Mouse (Mus musculus): ENCODE measurements around the gene Fuca2.
"Not testable (repeated sequence)": the region's sequence is repeated elsewhere in the genome, so short reads cannot be mapped to it uniquely, and the experiment has no call there.

Fuca2 gene

GRCm38 (mm10) chr10:13499331-13499730 is at the start of gene Fuca2:
Gene Fuca2 (plus strand): TSS chr10:13499540.
- DNase-seq (ENCODE audit: low read depth, low spot score): no peak

DNA sequence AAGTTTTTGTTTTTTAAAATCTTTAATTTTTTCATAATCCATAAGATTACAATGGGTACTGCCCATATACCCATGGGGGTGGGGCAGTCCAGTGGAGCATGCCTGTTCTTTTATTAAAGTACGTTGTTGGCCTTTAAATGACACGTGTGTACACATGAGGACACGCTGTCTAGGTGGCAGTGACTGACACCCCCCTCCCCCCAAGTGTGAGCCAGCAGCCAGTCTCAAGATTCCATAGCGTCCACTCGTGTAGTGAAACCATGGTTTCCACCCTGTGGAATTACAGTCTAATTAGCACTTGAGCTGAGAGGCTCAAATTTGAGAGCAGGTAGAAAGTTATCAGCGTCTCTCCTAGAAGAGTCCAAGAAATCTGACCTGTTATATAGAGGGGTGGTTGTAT is 47.7 kb upstream of the Fuca2 start:
- no peak for DNase-seq (ENCODE audit: low read depth, low spot score)

DNA sequence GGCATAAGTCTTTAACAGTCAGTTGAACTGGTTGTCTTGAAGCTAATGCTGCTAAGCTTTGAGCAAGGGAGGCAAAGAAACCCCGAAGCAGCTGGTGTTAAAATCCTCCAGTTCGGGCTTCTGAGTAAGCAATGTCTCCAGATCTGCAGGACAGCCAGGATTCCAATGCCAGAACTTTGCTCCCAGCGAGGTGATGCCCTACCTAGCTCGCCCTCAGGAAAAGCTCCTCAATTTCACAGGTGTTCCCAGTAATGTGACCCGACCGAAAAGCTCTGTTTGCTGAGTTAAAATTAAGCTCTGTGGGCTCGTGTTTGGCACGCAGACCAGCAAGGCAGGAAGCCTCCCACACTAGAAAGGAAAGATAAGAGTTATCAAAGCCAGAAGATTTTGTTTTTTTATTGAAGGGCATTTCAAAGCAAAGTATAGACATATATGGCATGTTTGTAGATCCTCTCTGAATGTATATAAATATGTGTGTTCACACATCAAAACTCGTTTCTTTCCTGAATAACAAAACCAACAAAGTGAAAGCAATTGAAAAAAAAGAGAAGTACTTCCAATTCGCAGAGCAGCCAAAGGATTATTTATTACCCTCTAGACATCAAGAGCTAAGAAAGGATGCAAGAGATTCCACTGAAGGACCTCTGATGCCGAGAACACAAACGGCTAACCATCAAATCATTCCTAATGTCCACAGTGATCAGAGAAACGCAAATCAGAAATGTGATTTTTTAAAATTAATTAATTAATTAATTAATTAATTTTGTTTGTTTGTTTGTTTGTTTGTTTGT is 45.9 kb upstream of the Fuca2 start:
- no peak for DNase-seq (ENCODE audit: low read depth, low spot score)

DNA sequence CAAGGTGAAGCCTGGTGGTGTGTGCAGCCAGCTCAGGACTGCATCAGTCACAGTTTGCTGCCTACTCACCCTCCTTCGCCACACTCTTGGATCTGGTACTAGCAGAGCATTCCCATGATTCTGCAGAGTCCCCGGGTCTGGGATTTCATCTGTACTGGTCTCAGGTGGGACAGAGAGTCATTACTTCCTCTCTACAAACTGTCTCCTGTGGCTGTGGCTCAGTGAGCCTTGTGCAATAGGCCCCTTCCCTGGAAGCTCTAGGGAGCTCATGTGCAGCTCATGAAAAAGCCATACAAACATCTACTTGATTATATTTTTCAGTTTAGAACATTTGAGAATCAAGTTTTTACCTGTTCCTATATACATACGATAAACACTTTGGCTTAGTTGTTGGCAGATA is 35.0 kb upstream of the Fuca2 start:
- not testable (repeated sequence) for DNase-seq (ENCODE audit: low read depth, low spot score)

GRCm38 (mm10) chr10:13466925-13467324 is 32.4 kb upstream of the Fuca2 start:
- no peak for DNase-seq (ENCODE audit: low read depth, low spot score)

GRCm38 (mm10) chr10:13468025-13468529 is 31.3 kb upstream of the Fuca2 start:
- not testable (repeated sequence) for DNase-seq (ENCODE audit: low read depth, low spot score)

GRCm38 (mm10) chr10:13470236-13470635 is 29.1 kb upstream of the Fuca2 start:
- DNase-seq (ENCODE audit: low read depth, low spot score): no peak

GRCm38 (mm10) chr10:13473287-13473832 is 26.0 kb upstream of the Fuca2 start:
- DNase-seq (ENCODE audit: low read depth, low spot score): no peak

DNA sequence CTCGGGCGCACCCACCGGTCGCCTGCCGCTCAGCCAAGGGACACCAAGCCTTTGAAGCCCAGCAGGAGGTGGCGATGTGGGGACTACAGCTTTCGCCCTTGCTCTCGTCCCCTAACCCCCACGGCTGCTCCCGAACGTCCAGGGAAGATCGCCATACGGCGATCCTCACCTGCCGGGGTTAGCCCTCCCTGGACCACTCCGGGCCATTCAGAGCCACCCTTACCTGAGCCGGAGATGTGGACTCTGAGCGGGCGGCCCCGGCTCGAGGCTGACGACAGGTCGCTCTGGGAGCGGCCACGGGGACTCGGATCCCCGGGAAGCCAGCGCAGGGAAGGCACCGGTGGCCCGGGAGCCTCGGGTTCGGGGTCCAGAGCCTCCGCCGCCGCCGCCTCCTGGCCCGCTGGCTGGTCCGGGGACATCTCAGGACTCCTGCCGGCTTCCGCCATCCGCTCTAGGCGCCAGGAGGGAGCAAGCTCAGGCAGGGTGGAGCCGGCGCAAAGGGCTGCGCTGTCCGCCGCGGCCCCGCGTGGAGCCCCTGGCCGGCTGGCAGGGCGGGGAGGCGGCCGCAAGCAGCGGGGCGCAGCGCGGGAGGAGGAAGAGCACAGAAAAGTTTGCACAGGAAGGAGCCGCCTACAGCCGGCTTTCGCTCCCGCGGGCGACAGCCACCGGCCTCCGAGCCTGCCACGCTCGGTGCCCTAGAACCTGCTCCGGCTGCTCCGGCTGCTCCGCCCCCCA is 25.3 kb upstream of the Fuca2 start, which contains the start of gene Phactr2:
Gene Phactr2 (minus strand): TSS at position 580 of the 735 bp plus-strand sequence.
- DNase-seq (ENCODE audit: low read depth, low spot score): no peak

GRCm38 (mm10) chr10:13474568-13474955 is 24.8 kb upstream of the Fuca2 start:
- DNase-seq (ENCODE audit: low read depth, low spot score): no peak

GRCm38 (mm10) chr10:13475121-13475520 is 24.2 kb upstream of the Fuca2 start:
- DNase-seq (ENCODE audit: low read depth, low spot score): no peak

- DNase-seq (ENCODE audit: low read depth, low spot score): no peak
These were observed 20.0 kb upstream of the Fuca2 start for GRCm38 (mm10) chr10:13479341-13479740.

DNA sequence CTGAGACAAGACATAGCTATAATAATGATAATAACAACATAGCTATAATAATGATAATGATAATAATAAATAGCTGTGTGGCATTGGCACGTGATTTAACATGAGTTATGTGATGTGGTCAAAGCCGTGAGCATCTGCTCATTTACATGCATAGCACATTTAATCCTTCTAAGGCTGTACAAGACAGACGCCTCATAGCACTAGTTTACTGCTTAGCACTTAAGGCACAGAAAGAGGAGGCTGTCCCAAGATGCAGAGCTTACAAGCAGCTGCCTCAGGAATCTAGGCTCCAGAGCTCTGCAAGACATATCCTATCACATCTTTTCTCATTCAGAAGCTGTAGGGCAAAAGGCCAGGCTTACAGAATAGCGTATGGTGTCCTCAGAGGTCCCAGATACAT is 13.4 kb upstream of the Fuca2 start:
- no peak for DNase-seq (ENCODE audit: low read depth, low spot score)

DNA sequence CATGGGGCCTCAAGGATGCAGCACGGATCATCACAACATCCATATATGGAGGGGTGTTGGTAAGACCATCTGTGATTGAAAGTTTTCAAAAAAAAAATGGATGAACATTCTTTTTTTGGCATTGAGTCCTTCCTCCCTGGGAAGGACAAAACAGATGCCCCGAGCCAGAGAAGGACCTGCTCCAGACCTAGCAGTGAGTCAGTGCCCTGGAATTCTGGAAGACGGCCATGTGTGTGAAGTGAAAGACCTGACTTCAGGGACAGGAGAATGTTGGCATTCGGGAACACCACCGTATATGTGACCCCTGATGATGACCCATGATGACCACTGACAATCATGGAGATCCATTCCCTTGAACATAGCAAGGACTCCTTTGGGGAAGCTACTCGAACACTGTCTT is 9.7 kb upstream of the Fuca2 start:
- no peak for DNase-seq (ENCODE audit: low read depth, low spot score)

- DNase-seq (ENCODE audit: low read depth, low spot score): no peak
These were observed 5.2 kb upstream of the Fuca2 start for GRCm38 (mm10) chr10:13493978-13494686.

DNA sequence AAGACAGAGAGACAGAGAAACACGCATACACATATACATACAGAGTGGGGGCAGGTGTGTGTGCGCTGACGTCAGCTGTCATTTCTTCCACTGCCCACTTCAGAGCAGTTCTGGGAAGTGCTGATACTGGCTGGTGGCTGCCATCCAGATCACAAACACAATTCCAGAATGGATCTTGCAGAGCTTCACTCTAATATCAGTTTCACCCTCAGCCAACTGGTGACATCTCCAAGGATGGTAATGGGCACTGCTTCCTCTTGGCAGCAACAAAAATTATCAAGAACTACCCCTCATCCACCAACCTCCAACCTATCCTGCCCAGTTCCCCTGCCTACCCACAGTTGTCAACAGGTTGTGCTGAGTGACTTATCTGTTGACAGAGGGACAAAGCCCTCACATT is 3.0 kb upstream of the Fuca2 start:
- no peak for DNase-seq (ENCODE audit: low read depth, low spot score)

- DNase-seq (ENCODE audit: low read depth, low spot score): no peak
These were observed 1.1 kb downstream of the Fuca2 start for GRCm38 (mm10) chr10:13500473-13500872.

GRCm38 (mm10) chr10:13500938-13501496 is 1.7 kb downstream of the Fuca2 start:
- peak; percentile 60 for DNase-seq (ENCODE audit: low read depth, low spot score)

- not testable (repeated sequence) for DNase-seq (ENCODE audit: low read depth, low spot score)
These were observed 2.2 kb downstream of the Fuca2 start for GRCm38 (mm10) chr10:13501533-13501932.

DNA sequence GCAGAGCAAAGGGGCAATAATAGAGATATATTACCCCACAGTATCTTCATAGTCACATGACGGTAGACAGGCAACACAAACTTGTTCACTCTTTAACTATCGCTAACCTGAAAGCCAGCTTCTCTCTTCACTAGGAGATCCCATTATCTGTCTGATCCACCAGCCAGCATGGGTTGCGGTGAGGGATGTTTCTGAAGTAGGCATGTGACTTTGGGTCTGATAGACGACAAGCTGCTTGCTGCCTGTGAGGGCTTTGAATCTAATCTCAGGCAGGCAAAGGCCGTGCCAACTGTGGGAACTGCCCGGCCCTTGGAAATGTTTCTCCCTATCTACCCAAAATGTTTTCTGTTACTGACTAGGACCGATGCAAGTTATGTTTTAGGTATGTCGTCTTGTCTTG is 3.0 kb downstream of the Fuca2 start:
- no peak for DNase-seq (ENCODE audit: low read depth, low spot score)

GRCm38 (mm10) chr10:13521857-13522256 is 22.5 kb downstream of the Fuca2 start:
- no peak for DNase-seq (ENCODE audit: low read depth, low spot score)

Data from retina, adult 2 months (tissue).